Mouse (Mus musculus) liver, adult 2 months (tissue): ENCODE data around the gene Pecam1.

Source experiments
- CTCF ChIP-seq: fragments of 200-500 bp; IDR thresholded peaks from 2 replicates; pipeline ENCODE4 v1.5.1; 2011; ENCODE audit warnings: low read depth, low read length, control low read depth
- POLR2A ChIP-seq: fragments of 200-500 bp; IDR thresholded peaks from 2 replicates; pipeline ENCODE4 v1.6.1; 2011; ENCODE audit warnings: low read length, control low read depth; ENCODE audit not compliant: insufficient read depth; ENCODE audit errors: extremely low read depth

DNA sequence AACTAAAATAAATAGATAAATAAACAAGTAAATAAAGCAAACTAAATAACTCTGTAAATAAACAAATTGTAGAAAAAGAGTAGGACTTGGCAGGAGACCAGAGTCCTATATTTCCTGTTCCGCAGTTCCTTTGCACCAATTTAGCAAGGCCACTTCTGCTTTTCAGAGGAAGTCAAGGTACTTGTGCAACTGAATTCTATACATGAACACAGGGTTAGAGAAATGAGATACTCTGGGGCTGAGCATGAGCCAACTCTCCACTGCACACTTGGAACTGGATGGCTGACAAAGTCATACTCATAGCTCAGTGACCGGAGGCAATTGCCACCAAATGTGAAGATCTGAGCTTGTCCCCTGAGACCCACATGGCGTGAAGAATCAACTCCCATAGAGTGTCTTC lies 8.6 kb upstream of the Pecam1 start:
- TF ChIP-seq CTCF (no peak), POLR2A (no peak)
